In genomic region chr6:37398943-37399342, GRCm38 (mm10) we compare ENCODE assay signal across 8 mouse cellular contexts. TPM values are rescaled to one million over a fixed set of nuclear protein-coding genes. Genes with fewer than 3 reads are reported as not detected.
DNase-seq lines count a peak whose midpoint lies in the region; ATAC-seq lines count a peak whose summit lies in the region.
"Had no signal": no experiment of that assay in that cellular context is flagged by ENCODE, and none has a peak within 500 bp of the region (broad histone marks: within the 10 kb centered on the region; RNA-seq: fewer than 3 reads in every experiment).

No protein-coding gene starts in this region.

- H3K36me3 ChIP-seq in heart, embryonic 12.5 days = no peaks in the 10 kb centered on the region; the same call in 1 of the 2 replicates
- no peaks in the 10 kb centered on the region for H3K36me3 ChIP-seq in liver, embryonic 16.5 days (ENCODE audit: control insufficient read depth, insufficient read depth)
- no peaks in the 10 kb centered on the region for H3K36me3 ChIP-seq in hindbrain, embryonic 11.5 days (ENCODE audit: control insufficient read depth, insufficient read depth, low read length)

- H3K9me3 ChIP-seq in heart, embryonic 12.5 days (replicated peaks) = no peaks in the 10 kb centered on the region
- no peaks in the 10 kb centered on the region for H3K9me3 ChIP-seq in liver, embryonic 16.5 days (replicated peaks; ENCODE audit: control insufficient read depth, low read length)
- H3K9me3 ChIP-seq in hindbrain, embryonic 11.5 days (ENCODE audit: control insufficient read depth, low read length) = no peaks in the 10 kb centered on the region

- no peaks in the 10 kb centered on the region for H3K27me3 ChIP-seq in heart, embryonic 12.5 days (replicated peaks)
- no peaks in the 10 kb centered on the region for H3K27me3 ChIP-seq in liver, embryonic 16.5 days (ENCODE audit: control insufficient read depth, insufficient read depth, low read depth, low read length)
- H3K27me3 ChIP-seq in hindbrain, embryonic 11.5 days (ENCODE audit: control insufficient read depth, insufficient read depth, low read length) = no peaks in the 10 kb centered on the region

- WGBS in heart, embryonic 12.5 days = 14% methylated on average over 10 of the region's 10 CpGs
- WGBS in liver, embryonic 16.5 days (ENCODE audit: insufficient replicate concordance) = 60% methylated on average over 10 of the region's 10 CpGs
- 72% methylated on average over 10 of the region's 10 CpGs for WGBS in hindbrain, embryonic 11.5 days

- peaks cover 95% of the 10 kb centered on the region for H3K4me1 ChIP-seq in heart, embryonic 12.5 days (replicated peaks)
- H3K4me1 ChIP-seq in liver, embryonic 16.5 days (ENCODE audit: control insufficient read depth, low read depth, low read length) = peaks cover 34% of the 10 kb centered on the region
- H3K4me1 ChIP-seq in hindbrain, embryonic 11.5 days (replicated peaks; ENCODE audit: control insufficient read depth, insufficient read depth, low read length) = no peaks in the 10 kb centered on the region; the same call in 1 of the 2 replicates

- peak overlapping the region; percentile 27 for H3K4me2 ChIP-seq in heart, embryonic 12.5 days
- no peak overlapping the region for H3K4me2 ChIP-seq in liver, embryonic 16.5 days (ENCODE audit: low read depth, low read length)
- no peak overlapping the region for H3K4me2 ChIP-seq in hindbrain, embryonic 11.5 days (replicated peaks; ENCODE audit: low read depth, low read length)

- H3K27ac ChIP-seq in heart, embryonic 12.5 days (ENCODE audit: poor library complexity, severe bottlenecking) = peak overlapping the region; percentile 95
- H3K27ac ChIP-seq in liver, embryonic 16.5 days (ENCODE audit: low read length) = no peak overlapping the region
- no peak overlapping the region for H3K27ac ChIP-seq in hindbrain, embryonic 11.5 days (ENCODE audit: low read depth, low read length)
- H3K27ac ChIP-seq: left cerebral cortex, adult 2 months had no signal

- DNase-seq in CD4-positive helper T cell, adult 2 months (ENCODE audit: low read depth, low spot score) = peak; percentile 53
- peak; percentile 80 for DNase-seq in MN1 (ENCODE audit: low spot score)
- DNase-seq in embryo, embryonic 10.5 days (ENCODE audit: low spot score) = no peak
- DNase-seq in spleen, postnatal 4 days (ENCODE audit: low spot score in 2 of 2) = no peak
- DNase-seq in hindbrain, embryonic 11.5 days (ENCODE audit: low spot score) = no peak

- peak; percentile 56 for ATAC-seq in heart, embryonic 12.5 days (ENCODE audit: insufficient number of reproducible peaks, low FRiP score)
- peak; percentile 45; the same call in 1 of the 2 replicates for ATAC-seq in liver, embryonic 16.5 days (ENCODE audit: low read depth)
- ATAC-seq in hindbrain, embryonic 11.5 days (ENCODE audit: low FRiP score) = no peak

- no peak overlapping the region for H3K4me3 ChIP-seq in heart, embryonic 12.5 days
- H3K4me3 ChIP-seq in liver, embryonic 16.5 days (ENCODE audit: low read depth, low read length) = no peak overlapping the region
- no peak overlapping the region for H3K4me3 ChIP-seq in hindbrain, embryonic 11.5 days (ENCODE audit: low read depth, low read length)
- H3K4me3 ChIP-seq: left cerebral cortex, adult 2 months had no signal

- peak overlapping the region; percentile 11; the same call in 1 of the 2 replicates for H3K9ac ChIP-seq in heart, embryonic 12.5 days
- H3K9ac ChIP-seq in liver, embryonic 16.5 days (ENCODE audit: low read depth, low read length) = no peak overlapping the region
- H3K9ac ChIP-seq in hindbrain, embryonic 11.5 days (ENCODE audit: low read depth, low read length) = no peak overlapping the region

RNA-seq across cellular contexts. Expression of gene Creb3l2, which starts 43.0 kb away (rescaled TPM):
- polyA plus RNA-seq in heart, embryonic 12.5 days (2016; fragmentation: Nextera tagmentation; extraction: Ambion mirVana) = 49.4 and 52.2 TPM in 2 replicates
- polyA plus RNA-seq in liver, embryonic 16.5 days (2015; fragmentation: Nextera tagmentation; extraction: Ambion mirVana) = 3.1 and 3.6 TPM in 2 replicates
- polyA plus RNA-seq in hindbrain, embryonic 11.5 days (2014; fragmentation: Nextera tagmentation; extraction: Ambion mirVana) = 7.6 and 10.4 TPM in 2 replicates

Comparison
In these comparisons a context has a peak if more than half of its experiments do, and no peak if none do; other contexts are left out.
1. DNase-seq: peak in CD4-positive helper T cell, adult 2 months (single experiment) and MN1 (single experiment); none in embryo, embryonic 10.5 days (single experiment), spleen, postnatal 4 days (0 of 2) and hindbrain, embryonic 11.5 days (single experiment).